Mouse (Mus musculus): Measurements from ENCODE around the gene Cd19. TPM values are rescaled to one million over a fixed set of nuclear protein-coding genes. Genes with fewer than 3 reads are reported as not detected.

Gene Cd19
- polyA plus RNA-seq, 1 experiment from 2014 or later = not detected

GRCm38 (mm10) chr7:126375012-126375411 is 39.7 kb downstream of the Cd19 start:
- Histone ChIP-seq H3K9me3 (ENCODE audit: control insufficient read depth, low read length) (no peaks in the 10 kb centered on the region), H3K27ac (no peak overlapping the region)
- WGBS = 78% methylated on average over 5 of the region's 5 CpGs

GRCm38 (mm10) chr7:126374526-126374925 is 40.2 kb downstream of the Cd19 start:
- ATAC-seq (ENCODE audit: low FRiP score) = no peak
- 89% methylated on average over 6 of the region's 6 CpGs for WGBS
- Histone ChIP-seq H3K4me3 (replicated peaks; ENCODE audit: low read length) (no peak overlapping the region), H3K4me1 (replicated peaks; ENCODE audit: control insufficient read depth, insufficient read depth, low read length) (peaks cover 13% of the 10 kb centered on the region), H3K36me3 (replicated peaks; ENCODE audit: control insufficient read depth, insufficient read depth) (peaks cover 49% of the 10 kb centered on the region), H3K27ac (no peak overlapping the region), H3K4me2 (replicated peaks) (no peak overlapping the region), H3K27me3 (ENCODE audit: control insufficient read depth, insufficient read depth, low read length) (no peaks in the 10 kb centered on the region), H3K9me3 (ENCODE audit: control insufficient read depth, low read length) (no peaks in the 10 kb centered on the region), H3K9ac (no peak overlapping the region)
- DNase-seq (ENCODE audit: low spot score) = no peak

More at GRCm38 (mm10) chr7:126375012-126375411, 39.7 kb downstream of the Cd19 start:
- Histone ChIP-seq H3K4me3 (replicated peaks; ENCODE audit: low read length) (no peak overlapping the region), H3K9ac (no peak overlapping the region), H3K4me1 (replicated peaks; ENCODE audit: control insufficient read depth, insufficient read depth, low read length) (peaks cover 13% of the 10 kb centered on the region), H3K4me2 (replicated peaks) (no peak overlapping the region), H3K36me3 (replicated peaks; ENCODE audit: control insufficient read depth, insufficient read depth) (peaks cover 44% of the 10 kb centered on the region), H3K27me3 (ENCODE audit: control insufficient read depth, insufficient read depth, low read length) (no peaks in the 10 kb centered on the region)
- DNase-seq (ENCODE audit: low spot score) (no peak), ATAC-seq (ENCODE audit: low FRiP score) (no peak)

- 84% methylated on average over 9 of the region's 9 CpGs for WGBS
- DNase-seq (ENCODE audit: low spot score) = no peak
- Histone ChIP-seq H3K36me3 (replicated peaks; ENCODE audit: control insufficient read depth, insufficient read depth) (peaks cover 53% of the 10 kb centered on the region), H3K27ac (no peak overlapping the region), H3K4me3 (replicated peaks; ENCODE audit: low read length) (no peak overlapping the region), H3K4me1 (replicated peaks; ENCODE audit: control insufficient read depth, insufficient read depth, low read length) (peaks cover 8% of the 10 kb centered on the region), H3K4me2 (replicated peaks) (no peak overlapping the region), H3K9me3 (ENCODE audit: control insufficient read depth, low read length) (no peaks in the 10 kb centered on the region), H3K27me3 (ENCODE audit: control insufficient read depth, insufficient read depth, low read length) (no peaks in the 10 kb centered on the region), H3K9ac (no peak overlapping the region)
- ATAC-seq (ENCODE audit: low FRiP score) = no peak
These were observed 41.7 kb downstream of the Cd19 start for GRCm38 (mm10) chr7:126373007-126373406.

GRCm38 (mm10) chr7:126369393-126369792 is 45.3 kb downstream of the Cd19 start, which contains the start of gene Lat:
Lat (minus strand) TSS chr7:126369570.
- H3K9ac ChIP-seq = no peak within 1 kb of the TSS
- peaks cover 59% of the 10 kb centered on the region for H3K36me3 ChIP-seq (replicated peaks; ENCODE audit: control insufficient read depth, insufficient read depth)
- no peak within 1 kb of the TSS for H3K4me2 ChIP-seq (replicated peaks)
- whole genome bisulfite sequencing = 87% methylated on average over 13 of the region's 13 CpGs
- H3K4me3 ChIP-seq (replicated peaks; ENCODE audit: low read length) = no peak within 1 kb of the TSS
- H3K27me3 ChIP-seq (ENCODE audit: control insufficient read depth, insufficient read depth, low read length) = no peaks in the 10 kb centered on the region
- H3K27ac ChIP-seq = no peak within 1 kb of the TSS
- DNase-seq (ENCODE audit: low spot score) (no peak), ATAC-seq (ENCODE audit: low FRiP score) (no peak)
- no peaks in the 10 kb centered on the region for H3K9me3 ChIP-seq (ENCODE audit: control insufficient read depth, low read length)
- no peaks in the 10 kb centered on the region for H3K4me1 ChIP-seq (replicated peaks; ENCODE audit: control insufficient read depth, insufficient read depth, low read length)

- H3K4me2 ChIP-seq (replicated peaks) = no peak overlapping the region
- ATAC-seq (ENCODE audit: low FRiP score) = no peak
- no peaks in the 10 kb centered on the region for H3K4me1 ChIP-seq (replicated peaks; ENCODE audit: control insufficient read depth, insufficient read depth, low read length)
These were observed 46.3 kb downstream of the Cd19 start for GRCm38 (mm10) chr7:126368367-126368766.

GRCm38 (mm10) chr7:126367636-126368035 is 47.1 kb downstream of the Cd19 start:
- H3K4me3 ChIP-seq (replicated peaks; ENCODE audit: low read length) = no peak overlapping the region
- DNase-seq (ENCODE audit: low spot score) (no peak), ATAC-seq (ENCODE audit: low FRiP score) (no peak)
- H3K9ac ChIP-seq = no peak overlapping the region
- no peaks in the 10 kb centered on the region for H3K27me3 ChIP-seq (ENCODE audit: control insufficient read depth, insufficient read depth, low read length)
- no peaks in the 10 kb centered on the region for H3K4me1 ChIP-seq (replicated peaks; ENCODE audit: control insufficient read depth, insufficient read depth, low read length)
- no peak overlapping the region for H3K27ac ChIP-seq
- no peaks in the 10 kb centered on the region for H3K9me3 ChIP-seq (ENCODE audit: control insufficient read depth, low read length)
- no peak overlapping the region for H3K4me2 ChIP-seq (replicated peaks)
- H3K36me3 ChIP-seq (replicated peaks; ENCODE audit: control insufficient read depth, insufficient read depth) = peaks cover 53% of the 10 kb centered on the region
- WGBS = 88% methylated on average over 10 of the region's 10 CpGs

More at GRCm38 (mm10) chr7:126368367-126368766, 46.3 kb downstream of the Cd19 start:
- 89% methylated on average over 8 of the region's 8 CpGs for WGBS
- peaks cover 59% of the 10 kb centered on the region for H3K36me3 ChIP-seq (replicated peaks; ENCODE audit: control insufficient read depth, insufficient read depth)
- H3K27ac ChIP-seq = no peak overlapping the region
- no peaks in the 10 kb centered on the region for H3K27me3 ChIP-seq (ENCODE audit: control insufficient read depth, insufficient read depth, low read length)
- no peak for DNase-seq (ENCODE audit: low spot score)
- no peak overlapping the region for H3K4me3 ChIP-seq (replicated peaks; ENCODE audit: low read length)
- H3K9ac ChIP-seq = no peak overlapping the region
- H3K9me3 ChIP-seq (ENCODE audit: control insufficient read depth, low read length) = no peaks in the 10 kb centered on the region

GRCm38 (mm10) chr7:126363038-126363437 is 51.7 kb downstream of the Cd19 start:
- Histone ChIP-seq H3K4me3 (replicated peaks; ENCODE audit: low read length) (no peak overlapping the region), H3K9ac (no peak overlapping the region), H3K27me3 (ENCODE audit: control insufficient read depth, insufficient read depth, low read length) (no peaks in the 10 kb centered on the region), H3K9me3 (ENCODE audit: control insufficient read depth, low read length) (no peaks in the 10 kb centered on the region), H3K4me1 (replicated peaks; ENCODE audit: control insufficient read depth, insufficient read depth, low read length) (no peaks in the 10 kb centered on the region), H3K36me3 (replicated peaks; ENCODE audit: control insufficient read depth, insufficient read depth) (peaks cover 17% of the 10 kb centered on the region; the same call in 1 of the 2 replicates), H3K27ac (no peak overlapping the region), H3K4me2 (replicated peaks) (no peak overlapping the region)
- WGBS = 85% methylated on average over 6 of the region's 6 CpGs
- no peak for DNase-seq (ENCODE audit: low spot score)
- no peak for ATAC-seq (ENCODE audit: low FRiP score)

GRCm38 (mm10) chr7:126359049-126359448 is 55.6 kb downstream of the Cd19 start:
- peaks cover 5% of the 10 kb centered on the region; the same call in 1 of the 2 replicates for H3K36me3 ChIP-seq (replicated peaks; ENCODE audit: control insufficient read depth, insufficient read depth)
- H3K4me2 ChIP-seq (replicated peaks) = no peak overlapping the region
- no peaks in the 10 kb centered on the region for H3K27me3 ChIP-seq (ENCODE audit: control insufficient read depth, insufficient read depth, low read length)
- H3K27ac ChIP-seq = no peak overlapping the region
- H3K9ac ChIP-seq = no peak overlapping the region
- DNase-seq (ENCODE audit: low spot score) = no peak
- WGBS = 70% methylated on average over 13 of the region's 13 CpGs
- H3K4me1 ChIP-seq (replicated peaks; ENCODE audit: control insufficient read depth, insufficient read depth, low read length) = no peaks in the 10 kb centered on the region
- no peak for ATAC-seq (ENCODE audit: low FRiP score)
- no peak overlapping the region for H3K4me3 ChIP-seq (replicated peaks; ENCODE audit: low read length)
- H3K9me3 ChIP-seq (ENCODE audit: control insufficient read depth, low read length) = no peaks in the 10 kb centered on the region
